Mouse (Mus musculus) cortical plate, adult 2 months (tissue): ENCODE measurements around the gene Tmem183a.

Experiments used
- CTCF ChIP-seq: fragments of 200-500 bp; IDR thresholded peaks from 2 replicates; pipeline ENCODE4 v1.5.1; 2011; ENCODE audit warnings: mild to moderate bottlenecking, control low read depth, low read length; ENCODE audit not compliant: insufficient read depth; ENCODE audit errors: extremely low read depth
- POLR2A ChIP-seq: fragments of 200-500 bp; IDR thresholded peaks from 2 replicates; pipeline ENCODE4 v1.6.1; 2011; ENCODE audit warnings: mild to moderate bottlenecking, low read length, control low read depth; ENCODE audit not compliant: insufficient read depth; ENCODE audit errors: extremely low read depth

GRCm38 (mm10) chr1:134310291-134310690 is 51.5 kb downstream of the Tmem183a start:
- no peak for TF ChIP-seq POLR2A
- no peak for TF ChIP-seq CTCF
